Mouse (Mus musculus): ENCODE measurements around the gene Ndufs2.

- no peak for TF ChIP-seq CTCF (conservative IDR thresholded peaks at IDR 0.05; ENCODE audit: low read length)
- TF ChIP-seq POU5F1 (IDR thresholded peaks at IDR 0.05; ENCODE audit: borderline replicate concordance, low read length) = no peak
Observed at GRCm38 (mm10) chr1:171283188-171284160, 32.3 kb upstream of the Ndufs2 start.
